Mouse (Mus musculus): ENCODE measurements around the gene Rpl9-ps1. TPM values are rescaled to one million over a fixed set of nuclear protein-coding genes. Genes with fewer than 3 reads are reported as not detected.

The Rpl9-ps1 gene
- total RNA-seq, 2 experiments from 2014 or later: not detected

Other genes starting within 250 kb of the Rpl9-ps1 start
- 100 to 1,000 TPM; 191 to 201 TPM for gene Rasl10b, start 236.5 kb downstream of the Rpl9-ps1 start, total RNA-seq (2021)
- under 1 TPM in 1 of 2 experiments, not detected in 1; 0.18 TPM for gene Gas2l2, start 216.2 kb downstream of the Rpl9-ps1 start, total RNA-seq (2021)
- gene 1700020L24Rik, start 207.9 kb downstream of the Rpl9-ps1 start, total RNA-seq (2021): not detected
- 1 to 10 TPM; 3.4 to 4.0 TPM for gene Mmp28, start 182.6 kb downstream of the Rpl9-ps1 start, total RNA-seq (2021)
- gene Taf15, start 172.5 kb downstream of the Rpl9-ps1 start, total RNA-seq (2021): 10 to 100 TPM; 68.8 to 71.9 TPM
- gene Heatr9, start 123.4 kb downstream of the Rpl9-ps1 start, total RNA-seq (2021): not detected
- not detected for gene Ccl5, start 115.1 kb downstream of the Rpl9-ps1 start, total RNA-seq (2021)
- gene Ccl9, start 67.0 kb downstream of the Rpl9-ps1 start, total RNA-seq (2021): 1 to 10 TPM; 1.5 to 3.6 TPM
- gene Ccl6, start 52.5 kb downstream of the Rpl9-ps1 start, total RNA-seq (2021): 1 to 10 TPM in 1 of 2 experiments, under 1 TPM in 1; 0.97 to 1.6 TPM
- under 1 TPM in 1 of 2 experiments, not detected in 1; 0.81 TPM for gene Ccl3, start 3.7 kb upstream of the Rpl9-ps1 start, total RNA-seq (2021)
- not detected for gene Ccl4, start 17.0 kb upstream of the Rpl9-ps1 start, total RNA-seq (2021)
- gene Wfdc17, start 58.4 kb upstream of the Rpl9-ps1 start, total RNA-seq (2021): not detected
- gene Wfdc18, start 63.4 kb upstream of the Rpl9-ps1 start, total RNA-seq (2021): 1 to 10 TPM in 1 of 2 experiments, under 1 TPM in 1; 0.75 to 1.3 TPM
- not detected for gene Wfdc21, start 101.3 kb upstream of the Rpl9-ps1 start, total RNA-seq (2021)
- gene Heatr6, start 108.1 kb upstream of the Rpl9-ps1 start, total RNA-seq (2021): 10 to 100 TPM; 17.9 to 18.9 TPM
- under 1 TPM; 0.14 to 0.19 TPM for gene Hnf1b, start 204.4 kb upstream of the Rpl9-ps1 start, total RNA-seq (2021)